Mouse (Mus musculus) kidney, adult 2 months (tissue): ENCODE data around the gene Ext2.

Source experiments
- CTCF ChIP-seq: fragments of 200-500 bp; conservative IDR thresholded peaks from 2 replicates; pipeline ENCODE4 v1.5.1; 2011; ENCODE audit warnings: low read depth, mild to moderate bottlenecking, control low read depth, low read length, moderate library complexity, mixed read lengths; ENCODE audit not compliant: insufficient read depth, insufficient read length
- POLR2A ChIP-seq: fragments of 200-500 bp; IDR thresholded peaks from one replicate; pipeline ENCODE4 v1.6.1; 2011; ENCODE audit warnings: low read depth, low read length, control low read depth

DNA sequence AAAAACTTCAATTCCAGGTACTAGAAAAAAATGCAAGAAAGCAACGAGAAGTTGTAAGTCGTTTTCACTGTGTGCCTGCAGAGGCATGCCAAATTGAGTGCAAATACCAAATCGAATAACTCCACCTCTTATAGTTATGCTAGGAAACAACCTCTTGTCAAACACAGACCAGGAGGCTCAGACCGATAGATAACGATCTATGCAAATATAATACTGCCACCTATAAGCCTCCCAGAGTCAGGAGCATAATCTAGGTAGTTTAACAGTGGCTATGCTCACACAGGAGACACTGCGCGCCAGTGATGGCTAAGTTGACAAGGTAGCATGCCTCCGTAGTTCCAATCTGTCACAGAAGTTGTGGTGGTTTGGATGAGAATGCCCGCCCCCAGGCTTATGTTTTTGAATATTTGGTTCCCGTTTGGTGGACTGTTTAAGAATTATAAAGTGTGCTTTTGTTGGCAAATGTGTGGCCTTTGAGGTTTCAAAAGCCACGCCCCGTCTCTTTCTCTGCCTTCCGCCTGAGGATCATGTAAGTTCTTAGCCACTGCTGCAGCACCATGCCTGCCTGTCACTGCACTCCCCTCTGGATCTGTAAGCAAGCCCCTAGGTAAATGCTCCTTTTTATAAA lies 28.1 kb upstream of the Ext2 start:
- no peak for TF ChIP-seq POLR2A
- no peak for TF ChIP-seq CTCF
